Mouse (Mus musculus): ENCODE results near the gene Fbxo6. TPM values are rescaled to one million over a fixed set of nuclear protein-coding genes. Genes with fewer than 3 reads are reported as not detected.
"Not testable (repeated sequence)": the region's sequence is repeated elsewhere in the genome, so short reads cannot be mapped to it uniquely, and the experiment has no call there.

Fbxo6 gene
- polyA plus RNA-seq, 1 experiment: 38.5 TPM

- Histone ChIP-seq H3K4me1 (ENCODE audit: control insufficient read depth, insufficient read depth, low read length) (no peaks in the 10 kb centered on the region), H3K27ac (ENCODE audit: insufficient read depth, low read length) (no peak within 1 kb of the TSS), H3K4me3 (ENCODE audit: insufficient read depth, low read length) (peak within 1 kb of the TSS; percentile 31)
- TF ChIP-seq CTCF (IDR thresholded peaks at IDR 0.05; ENCODE audit: extremely low read depth, insufficient read depth, low read length): no peak
- no peak for TF ChIP-seq POLR2A (IDR thresholded peaks at IDR 0.05; ENCODE audit: extremely low read depth, insufficient read depth, low read length)
Measured at GRCm38 (mm10) chr4:148130561-148131413, 21.2 kb downstream of the Fbxo6 start, which contains the start of gene Draxin. Gene Draxin (minus strand): TSS chr4:148130698.

GRCm38 (mm10) chr4:148130133-148130532, 21.8 kb downstream of the Fbxo6 start, which contains the start of gene Mad2l2:
Gene Mad2l2 (plus strand): TSS chr4:148130384.
- Histone ChIP-seq H3K27ac (ENCODE audit: insufficient read depth, low read length) (no peak within 1 kb of the TSS), H3K4me1 (ENCODE audit: control insufficient read depth, insufficient read depth, low read length) (no peaks in the 10 kb centered on the region), H3K4me3 (ENCODE audit: insufficient read depth, low read length) (peak within 1 kb of the TSS; percentile 31)
- TF ChIP-seq CTCF (IDR thresholded peaks at IDR 0.05; ENCODE audit: extremely low read depth, insufficient read depth, low read length) (no peak), POLR2A (IDR thresholded peaks at IDR 0.05; ENCODE audit: extremely low read depth, insufficient read depth, low read length) (no peak)

- Histone ChIP-seq H3K4me3 (ENCODE audit: insufficient read depth, low read length) (no peak overlapping the region), H3K27ac (ENCODE audit: insufficient read depth, low read length) (no peak overlapping the region), H3K4me1 (ENCODE audit: control insufficient read depth, insufficient read depth, low read length) (no peaks in the 10 kb centered on the region)
- TF ChIP-seq POLR2A (IDR thresholded peaks at IDR 0.05; ENCODE audit: extremely low read depth, insufficient read depth, low read length) (no peak), CTCF (IDR thresholded peaks at IDR 0.05; ENCODE audit: extremely low read depth, insufficient read depth, low read length) (no peak)
Measured at GRCm38 (mm10) chr4:148128672-148129071, 23.3 kb downstream of the Fbxo6 start.

- Histone ChIP-seq H3K4me1 (ENCODE audit: control insufficient read depth, insufficient read depth, low read length) (no peaks in the 10 kb centered on the region), H3K4me3 (ENCODE audit: insufficient read depth, low read length) (no peak overlapping the region), H3K27ac (ENCODE audit: insufficient read depth, low read length) (no peak overlapping the region)
- no peak for TF ChIP-seq CTCF (IDR thresholded peaks at IDR 0.05; ENCODE audit: extremely low read depth, insufficient read depth, low read length)
- TF ChIP-seq POLR2A (IDR thresholded peaks at IDR 0.05; ENCODE audit: extremely low read depth, insufficient read depth, low read length): no peak
Measured at GRCm38 (mm10) chr4:148128241-148128640, 23.7 kb downstream of the Fbxo6 start.

GRCm38 (mm10) chr4:148122694-148123066, 29.3 kb downstream of the Fbxo6 start:
- Histone ChIP-seq H3K27ac (ENCODE audit: insufficient read depth, low read length) (no peak overlapping the region), H3K4me1 (ENCODE audit: control insufficient read depth, insufficient read depth, low read length) (no peaks in the 10 kb centered on the region), H3K4me3 (ENCODE audit: insufficient read depth, low read length) (no peak overlapping the region)
- TF ChIP-seq CTCF (IDR thresholded peaks at IDR 0.05; ENCODE audit: extremely low read depth, insufficient read depth, low read length) (no peak), POLR2A (IDR thresholded peaks at IDR 0.05; ENCODE audit: extremely low read depth, insufficient read depth, low read length) (no peak)

- Histone ChIP-seq H3K4me1 (ENCODE audit: control insufficient read depth, insufficient read depth, low read length) (no peaks in the 10 kb centered on the region), H3K27ac (ENCODE audit: insufficient read depth, low read length) (no peak overlapping the region), H3K4me3 (ENCODE audit: insufficient read depth, low read length) (no peak overlapping the region)
- TF ChIP-seq POLR2A (IDR thresholded peaks at IDR 0.05; ENCODE audit: extremely low read depth, insufficient read depth, low read length): no peak
- TF ChIP-seq CTCF (IDR thresholded peaks at IDR 0.05; ENCODE audit: extremely low read depth, insufficient read depth, low read length): no peak
Measured at GRCm38 (mm10) chr4:148121982-148122693, 29.8 kb downstream of the Fbxo6 start.

- H3K4me3 ChIP-seq (ENCODE audit: insufficient read depth, low read length): no peak overlapping the region
- H3K4me1 ChIP-seq (ENCODE audit: control insufficient read depth, insufficient read depth, low read length): no peaks in the 10 kb centered on the region
- H3K27ac ChIP-seq (ENCODE audit: insufficient read depth, low read length): no peak overlapping the region
- TF ChIP-seq POLR2A (IDR thresholded peaks at IDR 0.05; ENCODE audit: extremely low read depth, insufficient read depth, low read length) (no peak), CTCF (IDR thresholded peaks at IDR 0.05; ENCODE audit: extremely low read depth, insufficient read depth, low read length) (no peak)
Measured at GRCm38 (mm10) chr4:148121362-148121761, 30.6 kb downstream of the Fbxo6 start.

- no peak overlapping the region for H3K4me3 ChIP-seq (ENCODE audit: insufficient read depth, low read length)
- no peak overlapping the region for H3K27ac ChIP-seq (ENCODE audit: insufficient read depth, low read length)
- TF ChIP-seq CTCF (IDR thresholded peaks at IDR 0.05; ENCODE audit: extremely low read depth, insufficient read depth, low read length) (no peak), POLR2A (IDR thresholded peaks at IDR 0.05; ENCODE audit: extremely low read depth, insufficient read depth, low read length) (no peak)
- H3K4me1 ChIP-seq (ENCODE audit: control insufficient read depth, insufficient read depth, low read length): no peaks in the 10 kb centered on the region
Measured at GRCm38 (mm10) chr4:148120555-148120954, 31.4 kb downstream of the Fbxo6 start.

- H3K27ac ChIP-seq (ENCODE audit: insufficient read depth, low read length); H3K4me1 ChIP-seq (ENCODE audit: control insufficient read depth, insufficient read depth, low read length): not testable (repeated sequence)
Measured at GRCm38 (mm10) chr4:148119578-148119977, 32.4 kb downstream of the Fbxo6 start.

GRCm38 (mm10) chr4:148117392-148117791, 34.5 kb downstream of the Fbxo6 start:
- Histone ChIP-seq H3K27ac (ENCODE audit: insufficient read depth, low read length) (no peak overlapping the region), H3K4me3 (ENCODE audit: insufficient read depth, low read length) (no peak overlapping the region), H3K4me1 (ENCODE audit: control insufficient read depth, insufficient read depth, low read length) (no peaks in the 10 kb centered on the region)
- no peak for TF ChIP-seq POLR2A (IDR thresholded peaks at IDR 0.05; ENCODE audit: extremely low read depth, insufficient read depth, low read length)
- TF ChIP-seq CTCF (IDR thresholded peaks at IDR 0.05; ENCODE audit: extremely low read depth, insufficient read depth, low read length): no peak

More at GRCm38 (mm10) chr4:148119578-148119977, 32.4 kb downstream of the Fbxo6 start:
- not testable (repeated sequence) for H3K4me3 ChIP-seq (ENCODE audit: insufficient read depth, low read length)

Data from cortical plate, adult 2 months (tissue).